Mouse (Mus musculus): Measurements from ENCODE around the gene Fdx1l.

DNA sequence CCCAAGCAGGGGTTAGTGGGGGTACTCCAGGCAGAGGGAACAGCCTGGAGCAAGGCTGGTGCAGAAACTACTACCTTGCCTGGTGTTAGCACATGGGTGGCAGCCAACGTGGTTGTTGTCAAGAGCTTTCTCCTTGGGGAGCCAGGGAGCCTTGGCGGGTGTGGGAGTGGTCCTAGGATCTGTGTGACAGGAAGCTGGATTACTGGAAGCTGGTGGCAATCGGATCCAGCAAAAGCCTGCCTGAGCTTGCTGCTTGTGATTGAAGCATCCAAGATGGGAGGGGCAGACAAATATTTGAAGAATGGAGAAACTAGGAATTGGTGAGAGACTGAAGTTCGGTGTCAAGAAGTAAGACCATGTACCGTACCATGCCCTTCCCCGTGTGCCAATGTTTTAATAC is 51.1 kb downstream of the Fdx1l start:
- TF ChIP-seq CTCF (IDR thresholded peaks at IDR 0.05; ENCODE audit: control insufficient read depth, insufficient read depth, low read length) (no peak), POLR2A (IDR thresholded peaks at IDR 0.05; ENCODE audit: borderline replicate concordance, control insufficient read depth, low read depth, low read length) (no peak)
